Mouse (Mus musculus): ENCODE measurements around the gene Vps50. TPM values are rescaled to one million over a fixed set of nuclear protein-coding genes. Genes with fewer than 3 reads are reported as not detected.
"Not testable (repeated sequence)": the region's sequence is repeated elsewhere in the genome, so short reads cannot be mapped to it uniquely, and the experiment has no call there.

Vps50 gene
- total and polyA plus RNA-seq, 3 experiments = 3.2 to 14.8 (median 13.9) TPM

- Histone ChIP-seq H3K36me3 (ENCODE audit: control insufficient read depth, insufficient read depth, low read length) (peaks cover 2% of the 10 kb centered on the region), H3K9ac (ENCODE audit: low read depth, low read length) (no peak overlapping the region), H3K27me3 (ENCODE audit: control insufficient read depth, insufficient read depth, low read length) (no peaks in the 10 kb centered on the region), H3K4me1 (ENCODE audit: control insufficient read depth, insufficient read depth, low read length) (no peaks in the 10 kb centered on the region; the same call in 1 of the 2 replicates), H3K27ac (no peak overlapping the region), H3K79me2 (replicated peaks; ENCODE audit: control insufficient read depth, insufficient read depth, low read length) (no peaks in the 10 kb centered on the region), H3K4me3 (no peak overlapping the region)
- TF ChIP-seq POLR2A (IDR thresholded peaks at IDR 0.05; ENCODE audit: insufficient read depth, low read depth, low read length) = no peak
- no peak for TF ChIP-seq EP300 (IDR thresholded peaks at IDR 0.05; ENCODE audit: insufficient read depth, low read depth, low read length)
- TF ChIP-seq CTCF (IDR thresholded peaks at IDR 0.05) = no peak
- DNase-seq = no peak
- intact Hi-C loops (cut with DNase I) = no loop called here
- WGBS = 62% methylated on average over 1 of the region's 1 CpGs
These were observed 37.9 kb downstream of the Vps50 start for GRCm38 (mm10) chr6:3536048-3536447.

GRCm38 (mm10) chr6:3539470-3539869 is 41.3 kb downstream of the Vps50 start:
- intact Hi-C loops (cut with DNase I) = no loop called here
- TF ChIP-seq CTCF (IDR thresholded peaks at IDR 0.05) = no peak
- no peak for TF ChIP-seq POLR2A (IDR thresholded peaks at IDR 0.05; ENCODE audit: insufficient read depth, low read depth, low read length)
- TF ChIP-seq EP300 (IDR thresholded peaks at IDR 0.05; ENCODE audit: insufficient read depth, low read depth, low read length) = no peak
- WGBS = 58% methylated on average over 2 of the region's 2 CpGs
- Histone ChIP-seq H3K9ac (ENCODE audit: low read depth, low read length) (no peak overlapping the region), H3K4me1 (ENCODE audit: control insufficient read depth, insufficient read depth, low read length) (no peaks in the 10 kb centered on the region; the same call in 1 of the 2 replicates), H3K79me2 (replicated peaks; ENCODE audit: control insufficient read depth, insufficient read depth, low read length) (no peaks in the 10 kb centered on the region), H3K36me3 (ENCODE audit: control insufficient read depth, insufficient read depth, low read length) (peaks cover 2% of the 10 kb centered on the region), H3K27ac (no peak overlapping the region), H3K4me3 (no peak overlapping the region), H3K27me3 (ENCODE audit: control insufficient read depth, insufficient read depth, low read length) (no peaks in the 10 kb centered on the region)
- no peak for DNase-seq

GRCm38 (mm10) chr6:3543862-3544261 is 45.7 kb downstream of the Vps50 start:
- H3K4me1 ChIP-seq (ENCODE audit: control insufficient read depth, insufficient read depth, low read length) = no peaks in the 10 kb centered on the region; the same call in 1 of the 2 replicates
- no peak overlapping the region for H3K27ac ChIP-seq
- H3K27me3 ChIP-seq (ENCODE audit: control insufficient read depth, insufficient read depth, low read length) = no peaks in the 10 kb centered on the region
- no peak for DNase-seq
- no peak overlapping the region for H3K4me3 ChIP-seq
- intact Hi-C loops (cut with DNase I) = no loop called here
- WGBS = 93% methylated on average over 4 of the region's 4 CpGs
- H3K79me2 ChIP-seq (replicated peaks; ENCODE audit: control insufficient read depth, insufficient read depth, low read length) = no peaks in the 10 kb centered on the region
- H3K36me3 ChIP-seq (ENCODE audit: control insufficient read depth, insufficient read depth, low read length) = peaks cover 2% of the 10 kb centered on the region
- H3K9ac ChIP-seq (ENCODE audit: low read depth, low read length) = no peak overlapping the region
- TF ChIP-seq EP300 (IDR thresholded peaks at IDR 0.05; ENCODE audit: insufficient read depth, low read depth, low read length) (no peak), POLR2A (IDR thresholded peaks at IDR 0.05; ENCODE audit: insufficient read depth, low read depth, low read length) (no peak), CTCF (IDR thresholded peaks at IDR 0.05) (no peak)

- no peak for DNase-seq
- intact Hi-C loops (cut with DNase I) = no loop called here
- Histone ChIP-seq H3K27ac (no peak overlapping the region), H3K36me3 (ENCODE audit: control insufficient read depth, insufficient read depth, low read length) (no peaks in the 10 kb centered on the region), H3K9ac (ENCODE audit: low read depth, low read length) (no peak overlapping the region), H3K4me3 (no peak overlapping the region), H3K27me3 (ENCODE audit: control insufficient read depth, insufficient read depth, low read length) (no peaks in the 10 kb centered on the region), H3K79me2 (replicated peaks; ENCODE audit: control insufficient read depth, insufficient read depth, low read length) (no peaks in the 10 kb centered on the region), H3K4me1 (ENCODE audit: control insufficient read depth, insufficient read depth, low read length) (no peaks in the 10 kb centered on the region)
- 91% methylated on average over 1 of the region's 1 CpGs for WGBS
- TF ChIP-seq CTCF (IDR thresholded peaks at IDR 0.05) (no peak), POLR2A (IDR thresholded peaks at IDR 0.05; ENCODE audit: insufficient read depth, low read depth, low read length) (no peak), EP300 (IDR thresholded peaks at IDR 0.05; ENCODE audit: insufficient read depth, low read depth, low read length) (no peak)
These were observed 46.8 kb downstream of the Vps50 start for GRCm38 (mm10) chr6:3544970-3545369.

- 79% methylated on average over 3 of the region's 3 CpGs for WGBS
- H3K27me3 ChIP-seq (ENCODE audit: control insufficient read depth, insufficient read depth, low read length) = no peaks in the 10 kb centered on the region
- DNase-seq = no peak
- no peak overlapping the region for H3K9ac ChIP-seq (ENCODE audit: low read depth, low read length)
- intact Hi-C loops (cut with DNase I) = no loop called here
- no peak for TF ChIP-seq POLR2A (IDR thresholded peaks at IDR 0.05; ENCODE audit: insufficient read depth, low read depth, low read length)
- no peak for TF ChIP-seq CTCF (IDR thresholded peaks at IDR 0.05)
- TF ChIP-seq EP300 (IDR thresholded peaks at IDR 0.05; ENCODE audit: insufficient read depth, low read depth, low read length) = no peak
- no peak overlapping the region for H3K4me3 ChIP-seq
- H3K36me3 ChIP-seq (ENCODE audit: control insufficient read depth, insufficient read depth, low read length) = no peaks in the 10 kb centered on the region
- H3K27ac ChIP-seq = no peak overlapping the region
- H3K79me2 ChIP-seq (replicated peaks; ENCODE audit: control insufficient read depth, insufficient read depth, low read length) = no peaks in the 10 kb centered on the region
- H3K4me1 ChIP-seq (ENCODE audit: control insufficient read depth, insufficient read depth, low read length) = no peaks in the 10 kb centered on the region
These were observed 50.8 kb downstream of the Vps50 start for GRCm38 (mm10) chr6:3548959-3549358.

GRCm38 (mm10) chr6:3549992-3550391 is 51.8 kb downstream of the Vps50 start:
- Histone ChIP-seq H3K27ac (no peak overlapping the region), H3K4me3 (no peak overlapping the region), H3K4me1 (ENCODE audit: control insufficient read depth, insufficient read depth, low read length) (no peaks in the 10 kb centered on the region), H3K9ac (ENCODE audit: low read depth, low read length) (no peak overlapping the region), H3K27me3 (ENCODE audit: control insufficient read depth, insufficient read depth, low read length) (no peaks in the 10 kb centered on the region), H3K79me2 (replicated peaks; ENCODE audit: control insufficient read depth, insufficient read depth, low read length) (no peaks in the 10 kb centered on the region), H3K36me3 (ENCODE audit: control insufficient read depth, insufficient read depth, low read length) (no peaks in the 10 kb centered on the region)
- no peak for TF ChIP-seq EP300 (IDR thresholded peaks at IDR 0.05; ENCODE audit: insufficient read depth, low read depth, low read length)
- no peak for TF ChIP-seq POLR2A (IDR thresholded peaks at IDR 0.05; ENCODE audit: insufficient read depth, low read depth, low read length)
- TF ChIP-seq CTCF (IDR thresholded peaks at IDR 0.05) = no peak
- WGBS = 92% methylated on average over 1 of the region's 1 CpGs
- no peak for DNase-seq
- intact Hi-C loops (cut with DNase I) = no loop called here

- H3K36me3 ChIP-seq (ENCODE audit: control insufficient read depth, insufficient read depth, low read length); H3K9ac ChIP-seq (ENCODE audit: low read depth, low read length); H3K27me3 ChIP-seq (ENCODE audit: control insufficient read depth, insufficient read depth, low read length); H3K79me2 ChIP-seq (replicated peaks; ENCODE audit: control insufficient read depth, insufficient read depth, low read length); H3K4me1 ChIP-seq (ENCODE audit: control insufficient read depth, insufficient read depth, low read length); H3K4me3 ChIP-seq; H3K27ac ChIP-seq; DNase-seq; intact Hi-C loops (cut with DNase I): not testable (repeated sequence)
- 78% methylated on average over 9 of the region's 9 CpGs for WGBS
These were observed 54.5 kb downstream of the Vps50 start for GRCm38 (mm10) chr6:3552681-3553080.

Measured in heart, adult 2 months (tissue).